ENCODE assay signal across 9 mouse cellular contexts in the genomic region with DNA sequence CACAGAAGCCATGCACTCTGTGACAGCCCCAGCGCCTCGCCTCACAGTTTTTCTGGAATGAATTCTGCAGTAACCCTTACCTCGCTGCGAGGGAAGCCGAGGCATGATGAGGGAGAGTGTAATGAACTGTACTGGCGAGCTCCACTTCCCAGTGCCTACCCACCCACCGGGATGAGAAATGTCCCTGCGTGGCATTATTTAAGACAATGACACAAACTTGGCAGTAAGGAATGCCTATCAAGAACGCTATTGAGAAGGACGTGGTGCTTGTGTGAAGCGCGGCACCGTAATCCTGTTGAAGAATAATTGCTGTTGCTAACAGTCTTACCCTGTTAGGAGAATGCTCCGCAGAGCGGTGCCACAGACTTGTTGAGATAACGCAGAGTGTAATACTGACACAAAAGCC. TPM values are rescaled to one million over a fixed set of nuclear protein-coding genes. Genes with fewer than 3 reads are reported as not detected.
A peak's percentile ranks its signal among the peaks of the same experiment; 100 is the strongest.
DNase-seq lines count a peak whose midpoint lies in the region; ATAC-seq lines count a peak whose summit lies in the region.
"Had no signal": no experiment of that assay in that cellular context is flagged by ENCODE, and none has a peak within 500 bp of the region (broad histone marks: within the 10 kb centered on the region; RNA-seq: fewer than 3 reads in every experiment).

No protein-coding gene starts in this region.

- intact Hi-C loops in heart, postnatal 10 days (cut with DNase I), result loop anchor here (2.0 kb wide), 1 partner anchor 18 kb away; no protein-coding TSS in a partner anchor

- no peaks in the 10 kb centered on the region for H3K9me3 ChIP-seq in heart, embryonic 11.5 days (replicated peaks; ENCODE audit: control insufficient read depth, low read length)
- no peaks in the 10 kb centered on the region for H3K9me3 ChIP-seq in heart, embryonic 14.5 days (ENCODE audit: control insufficient read depth, low read length)
- H3K9me3 ChIP-seq: liver, embryonic 13.5 days had no signal

- DNase-seq in heart, postnatal 10 days, result no peak
- DNase-seq in adrenal gland, postnatal 25 days, result peak; percentile 10
- DNase-seq in lung, postnatal 10 days, result peak; percentile 33
- no peak for DNase-seq in gastrocnemius, postnatal 10 days
- DNase-seq: liver, embryonic 13.5 days had no signal

- H3K4me3 ChIP-seq in heart, embryonic 11.5 days (ENCODE audit: low read depth, low read length), result peak overlapping the region; percentile 31
- H3K4me3 ChIP-seq in heart, embryonic 14.5 days (ENCODE audit: control insufficient read depth in 1 of 2, insufficient read depth in 1 of 2, low read depth in 1 of 2, low read length in 2 of 2), result peak overlapping the region; percentile 33 to 38
- H3K4me3 ChIP-seq: liver, embryonic 13.5 days had no signal

- no peaks in the 10 kb centered on the region for H3K36me3 ChIP-seq in heart, embryonic 11.5 days (ENCODE audit: control insufficient read depth, insufficient read depth, low read length)
- H3K36me3 ChIP-seq in heart, embryonic 14.5 days (ENCODE audit: control insufficient read depth, insufficient read depth, low read length), result no peaks in the 10 kb centered on the region
- H3K36me3 ChIP-seq: liver, embryonic 13.5 days had no signal

- peak overlapping the region; percentile 64 for H3K4me2 ChIP-seq in heart, embryonic 11.5 days
- H3K4me2 ChIP-seq in heart, embryonic 14.5 days (ENCODE audit: low read length), result peak overlapping the region; percentile 66
- H3K4me2 ChIP-seq: liver, embryonic 13.5 days had no signal

- 45% methylated on average over 16 of the region's 16 CpGs for WGBS in heart, embryonic 11.5 days (ENCODE audit: insufficient replicate concordance)
- WGBS in heart, embryonic 14.5 days, result 20% methylated on average over 16 of the region's 16 CpGs

- H3K4me1 ChIP-seq in heart, embryonic 11.5 days (ENCODE audit: control insufficient read depth, insufficient read depth, low read length), result peaks cover 19% of the 10 kb centered on the region
- H3K4me1 ChIP-seq in heart, embryonic 14.5 days (ENCODE audit: control insufficient read depth in 2 of 2, insufficient read depth in 2 of 2, low read length in 2 of 2), result peaks cover 12 to 36% of the 10 kb centered on the region in 2 experiments
- H3K4me1 ChIP-seq: liver, embryonic 13.5 days had no signal

- ATAC-seq in heart, embryonic 11.5 days (replicated peaks; ENCODE audit: insufficient number of reproducible peaks, low FRiP score, low TSS enrichment), result no peak
- no peak for ATAC-seq in heart, embryonic 14.5 days (ENCODE audit: insufficient number of reproducible peaks, insufficient read depth, low FRiP score, low read depth)
- ATAC-seq in monocyte, adult 5-6 weeks (replicated peaks; ENCODE audit: insufficient number of reproducible peaks, low FRiP score, low TSS enrichment, poor library complexity, severe bottlenecking), result no peak
- no peak for ATAC-seq in activated CD4-positive, CD25-positive, alpha-beta regulatory T cell, adult 4 months

- no peaks in the 10 kb centered on the region for H3K27me3 ChIP-seq in heart, embryonic 11.5 days (ENCODE audit: control insufficient read depth, insufficient read depth, low read length)
- no peaks in the 10 kb centered on the region for H3K27me3 ChIP-seq in heart, embryonic 14.5 days (ENCODE audit: control insufficient read depth, insufficient read depth, low read length)
- H3K27me3 ChIP-seq: liver, embryonic 13.5 days had no signal

- H3K27ac ChIP-seq in heart, embryonic 11.5 days (ENCODE audit: low read depth, low read length), result no peak overlapping the region; the same call in 1 of the 2 replicates
- H3K27ac ChIP-seq in heart, embryonic 14.5 days (replicated peaks in 1 of 2; ENCODE audit: control insufficient read depth in 1 of 2, insufficient read depth in 1 of 2, low read depth in 2 of 2, low read length in 2 of 2), result peak overlapping the region; percentile 55 to 58
- H3K27ac ChIP-seq: liver, embryonic 13.5 days had no signal

- peak overlapping the region; percentile 50; the same call in 1 of the 2 replicates for H3K9ac ChIP-seq in heart, embryonic 11.5 days (ENCODE audit: low read depth, low read length)
- peak overlapping the region; percentile 57 for H3K9ac ChIP-seq in heart, embryonic 14.5 days (ENCODE audit: low read length)
- H3K9ac ChIP-seq: liver, embryonic 13.5 days had no signal

RNA-seq across cellular contexts. Expression of gene Adgrl2, which starts 13.2 kb away (rescaled TPM):
- polyA plus RNA-seq in heart, embryonic 11.5 days (2014; fragmentation: Nextera tagmentation; extraction: Ambion mirVana), result 37.3 and 38.7 TPM in 2 replicates
- 100 to 1,000 TPM; 102 to 112 TPM for total RNA-seq in heart, postnatal 10 days (2021)
- 82.1 and 91.9 TPM in 2 replicates for total RNA-seq in adrenal gland, postnatal 25 days (2021)
- polyA plus RNA-seq in heart, embryonic 14.5 days (2014; fragmentation: Nextera tagmentation; extraction: Ambion mirVana), result 47.1 and 49.2 TPM in 2 replicates
- total RNA-seq in monocyte, adult 5-6 weeks (2017), result 0.10 to 1.5 TPM (median 0.75 TPM) in 3 replicates
- total RNA-seq in gastrocnemius, postnatal 10 days (2021), result 10 to 100 TPM; 44.1 to 51.1 TPM
- under 1 TPM in 1 of 2 experiments, not detected in 1; 0.17 TPM for polyA plus RNA-seq in activated CD4-positive, CD25-positive, alpha-beta regulatory T cell, adult 4 months (2017; shearing (Covaris generic))

Comparison
In these comparisons a context has a peak if more than half of its experiments do, and no peak if none do; other contexts are left out.
1. DNase-seq: peak in adrenal gland, postnatal 25 days (single experiment) and lung, postnatal 10 days (single experiment); none in heart, postnatal 10 days (0 of 2) and gastrocnemius, postnatal 10 days (single experiment).
2. RNA of gene Adgrl2, which starts 13.2 kb away (total RNA-seq): 102 to 112 TPM in heart, postnatal 10 days, 82.1 to 91.9 TPM in adrenal gland, postnatal 25 days and 44.1 to 51.1 TPM in gastrocnemius, postnatal 10 days; 0.10 to 1.5 TPM in monocyte, adult 5-6 weeks; every median in the first group is over 10 times any median in the second.